ENCODE assay signal across 9 mouse cellular contexts in the genomic region with DNA sequence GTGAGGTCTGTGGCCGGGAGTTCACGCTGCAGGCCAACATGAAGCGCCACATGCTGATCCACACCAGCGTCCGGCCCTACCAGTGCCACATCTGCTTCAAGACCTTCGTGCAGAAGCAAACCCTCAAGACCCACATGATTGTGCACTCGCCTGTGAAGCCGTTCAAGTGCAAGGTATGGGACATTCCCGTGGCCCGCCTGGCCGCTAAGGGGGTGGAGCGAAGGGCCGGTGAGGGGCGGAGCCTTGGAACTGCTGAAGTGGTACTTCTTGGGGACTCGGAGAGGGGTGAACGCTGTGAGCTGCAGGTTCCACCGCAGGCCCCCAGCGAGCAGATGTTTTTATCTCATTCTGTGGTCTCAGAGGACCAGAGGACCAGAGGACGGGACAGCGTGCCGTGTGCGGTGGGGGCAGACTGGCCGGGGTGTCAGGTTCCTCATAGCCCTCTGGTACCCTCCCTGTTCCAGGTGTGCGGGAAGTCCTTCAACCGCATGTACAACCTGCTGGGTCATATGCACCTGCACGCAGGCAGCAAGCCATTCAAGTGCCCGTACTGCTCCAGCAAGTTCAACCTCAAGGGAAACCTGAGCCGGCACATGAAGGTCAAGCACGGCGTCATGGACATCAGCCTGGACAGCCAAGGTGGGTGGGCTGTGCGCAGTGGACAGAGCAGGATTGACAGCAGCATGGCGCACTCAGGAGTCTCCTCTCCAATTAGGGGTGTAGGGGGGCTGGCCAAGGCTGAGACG. TPM values are rescaled to one million over a fixed set of nuclear protein-coding genes. Genes with fewer than 3 reads are reported as not detected.
DNase-seq lines count a peak whose midpoint lies in the region; ATAC-seq lines count a peak whose summit lies in the region.
"Had no signal": no experiment of that assay in that cellular context is flagged by ENCODE, and none has a peak within 500 bp of the region (broad histone marks: within the 10 kb centered on the region; RNA-seq: fewer than 3 reads in every experiment).

No protein-coding gene starts in this region.

- H3K36me3 ChIP-seq in limb, embryonic 12.5 days, result peaks cover 87% of the 10 kb centered on the region
- peaks cover 89% of the 10 kb centered on the region for H3K36me3 ChIP-seq in limb, embryonic 10.5 days

- DNase-seq in cerebellum, adult 11-12 months, result peak; percentile 10
- DNase-seq in cerebellum, adult 18-20 months, result no peak
- no peak for DNase-seq in limb, embryonic 10.5 days (ENCODE audit: low spot score)
- peak; percentile 79 for DNase-seq in kidney, postnatal 14 days
- peak; percentile 77 to 82 for DNase-seq in lung, postnatal 4 days
- DNase-seq in adrenal gland, adult 18-20 months (ENCODE audit: low spot score in 2 of 2), result no peak
- DNase-seq in layer of hippocampus, adult 11-12 months (ENCODE audit: low spot score), result no peak
- DNase-seq: retina, postnatal 1 day had no signal

- ATAC-seq in limb, embryonic 12.5 days (ENCODE audit: insufficient number of reproducible peaks, insufficient read depth, low FRiP score, low TSS enrichment, low read depth), result no peak

- H3K4me2 ChIP-seq in limb, embryonic 12.5 days, result no peak overlapping the region

- WGBS in limb, embryonic 12.5 days, result 81% methylated on average over 33 of the region's 33 CpGs
- WGBS in limb, embryonic 10.5 days, result 85% methylated on average over 33 of the region's 33 CpGs

- no peaks in the 10 kb centered on the region for H3K4me1 ChIP-seq in limb, embryonic 12.5 days (replicated peaks)
- peaks cover 7% of the 10 kb centered on the region; the same call in 1 of the 2 replicates for H3K4me1 ChIP-seq in limb, embryonic 10.5 days

- no peaks in the 10 kb centered on the region; the same call in 1 of the 2 replicates for H3K27me3 ChIP-seq in limb, embryonic 12.5 days
- no peaks in the 10 kb centered on the region for H3K27me3 ChIP-seq in limb, embryonic 10.5 days (ENCODE audit: low read depth, poor library complexity, severe bottlenecking)

- 0 out of 2 replicates have a peak overlapping the region, but pooled peaks have one; percentile 7 for H3K27ac ChIP-seq in limb, embryonic 12.5 days
- no peak overlapping the region for H3K27ac ChIP-seq in limb, embryonic 10.5 days

- no peak overlapping the region for H3K9ac ChIP-seq in limb, embryonic 12.5 days (replicated peaks)

- H3K9me3 ChIP-seq in limb, embryonic 12.5 days, result no peaks in the 10 kb centered on the region
- no peaks in the 10 kb centered on the region for H3K9me3 ChIP-seq in limb, embryonic 10.5 days (replicated peaks)

- no peak overlapping the region for H3K4me3 ChIP-seq in limb, embryonic 12.5 days (replicated peaks)
- H3K4me3 ChIP-seq in limb, embryonic 10.5 days, result no peak overlapping the region

RNA-seq across cellular contexts. Expression of a gene that starts 29.0 kb away (rescaled TPM):
- 555 and 566 TPM in 2 replicates for polyA plus RNA-seq in limb, embryonic 12.5 days (2016; fragmentation: Nextera tagmentation; extraction: Ambion mirVana)
- 533 and 582 TPM in 2 replicates for polyA plus RNA-seq in limb, embryonic 10.5 days (2016; fragmentation: Nextera tagmentation; extraction: Ambion mirVana)
- 100 to 1,000 TPM; 116 to 190 TPM for total RNA-seq in adrenal gland, adult 18-20 months (2021)

Comparison
In these comparisons a context has a peak if more than half of its experiments do, and no peak if none do; other contexts are left out.
1. DNase-seq: peak in cerebellum, adult 11-12 months (single experiment), kidney, postnatal 14 days (single experiment) and lung, postnatal 4 days (2 of 2); none in cerebellum, adult 18-20 months (0 of 2), limb, embryonic 10.5 days (single experiment), adrenal gland, adult 18-20 months (0 of 2) and layer of hippocampus, adult 11-12 months (single experiment).